Mouse (Mus musculus): ENCODE measurements around the gene Hoxb1.

GRCm38 (mm10) chr11:96340698-96341365 lies 24.7 kb upstream of the Hoxb1 start:
- TF ChIP-seq CTCF (IDR thresholded peaks at IDR 0.05; ENCODE audit: low read depth) (no peak), EP300 (IDR thresholded peaks at IDR 0.05; ENCODE audit: low read depth) (no peak)

Measured in heart, postnatal 0 days (tissue).